Mouse (Mus musculus): ENCODE data around the gene Spag16. TPM values are rescaled to one million over a fixed set of nuclear protein-coding genes. Genes with fewer than 3 reads are reported as not detected.

The Spag16 gene
- total RNA-seq, 2 experiments from 2014 or later = 0.46 to 0.56 TPM

GRCm38 (mm10) chr1:69853436-69853835 lies 26.7 kb downstream of the Spag16 start:
- no peak overlapping the region for H3K4me3 ChIP-seq
- no peak overlapping the region for H3K27ac ChIP-seq
- TF ChIP-seq CTCF (conservative IDR thresholded peaks at IDR 0.05) = no peak
- no peak for DNase-seq (ENCODE audit: low spot score in 2 of 2)

GRCm38 (mm10) chr1:69867776-69868175 lies 41.0 kb downstream of the Spag16 start:
- H3K27ac ChIP-seq = no peak overlapping the region
- no peak for DNase-seq (ENCODE audit: low spot score in 2 of 2)
- no peak for TF ChIP-seq CTCF (conservative IDR thresholded peaks at IDR 0.05)
- no peak overlapping the region for H3K4me3 ChIP-seq

GRCm38 (mm10) chr1:69956606-69957005 lies 129.8 kb downstream of the Spag16 start:
- no peak for DNase-seq (ENCODE audit: low spot score in 2 of 2)
- Histone ChIP-seq H3K27ac (no peak overlapping the region), H3K4me3 (no peak overlapping the region)
- TF ChIP-seq CTCF (conservative IDR thresholded peaks at IDR 0.05) = no peak

GRCm38 (mm10) chr1:69996874-69997273 lies 170.1 kb downstream of the Spag16 start:
- Histone ChIP-seq H3K27ac (no peak overlapping the region), H3K4me3 (no peak overlapping the region)
- peak in 1 of 2 experiments; percentile 8 for DNase-seq (ENCODE audit: low spot score in 2 of 2)
- TF ChIP-seq CTCF (conservative IDR thresholded peaks at IDR 0.05) = peak; percentile 70

- Histone ChIP-seq H3K4me3 (no peak overlapping the region), H3K27ac (no peak overlapping the region)
- peak in 1 of 2 experiments; percentile 43 for DNase-seq (ENCODE audit: low spot score in 2 of 2)
- TF ChIP-seq CTCF (conservative IDR thresholded peaks at IDR 0.05) = no peak
These were observed 186.2 kb downstream of the Spag16 start for GRCm38 (mm10) chr1:70012991-70013390.

GRCm38 (mm10) chr1:70037384-70037783 lies 210.6 kb downstream of the Spag16 start:
- DNase-seq (ENCODE audit: low spot score in 2 of 2) = no peak
- H3K27ac ChIP-seq = no peak overlapping the region

GRCm38 (mm10) chr1:70067404-70067803 lies 240.6 kb downstream of the Spag16 start:
- Histone ChIP-seq H3K4me3 (no peak overlapping the region), H3K27ac (peak overlapping the region; percentile 10; the same call in 1 of the 2 replicates)
- no peak for TF ChIP-seq CTCF (conservative IDR thresholded peaks at IDR 0.05)
- DNase-seq (ENCODE audit: low spot score in 2 of 2) = no peak

More at GRCm38 (mm10) chr1:70037384-70037783, 210.6 kb downstream of the Spag16 start:
- no peak for TF ChIP-seq CTCF (conservative IDR thresholded peaks at IDR 0.05)
- H3K4me3 ChIP-seq = no peak overlapping the region

- TF ChIP-seq CTCF (conservative IDR thresholded peaks at IDR 0.05) = no peak
- no peak for DNase-seq (ENCODE audit: low spot score in 2 of 2)
- H3K4me3 ChIP-seq = no peak overlapping the region
- H3K27ac ChIP-seq = no peak overlapping the region
These were observed 246.7 kb downstream of the Spag16 start for GRCm38 (mm10) chr1:70073440-70073839.

GRCm38 (mm10) chr1:70078806-70079205 lies 252.0 kb downstream of the Spag16 start:
- Histone ChIP-seq H3K27ac (no peak overlapping the region), H3K4me3 (no peak overlapping the region)
- no peak for DNase-seq (ENCODE audit: low spot score in 2 of 2)
- TF ChIP-seq CTCF (conservative IDR thresholded peaks at IDR 0.05) = no peak

- no peak for TF ChIP-seq CTCF (conservative IDR thresholded peaks at IDR 0.05)
- no peak overlapping the region for H3K27ac ChIP-seq
- DNase-seq (ENCODE audit: low spot score in 2 of 2) = no peak
- H3K4me3 ChIP-seq = no peak overlapping the region
These were observed 255.6 kb downstream of the Spag16 start for GRCm38 (mm10) chr1:70082208-70082878.

- H3K4me3 ChIP-seq = no peak overlapping the region
- TF ChIP-seq CTCF (conservative IDR thresholded peaks at IDR 0.05) = no peak
- no peak overlapping the region for H3K27ac ChIP-seq
- DNase-seq (ENCODE audit: low spot score in 2 of 2) = no peak
These were observed 277.9 kb downstream of the Spag16 start for GRCm38 (mm10) chr1:70104683-70105082.

GRCm38 (mm10) chr1:70116212-70116982 lies 289.6 kb downstream of the Spag16 start:
- Histone ChIP-seq H3K27ac (no peak overlapping the region), H3K4me3 (no peak overlapping the region)
- DNase-seq (ENCODE audit: low spot score in 2 of 2) = no peak
- no peak for TF ChIP-seq CTCF (conservative IDR thresholded peaks at IDR 0.05)

GRCm38 (mm10) chr1:70128035-70128434 lies 301.3 kb downstream of the Spag16 start:
- Histone ChIP-seq H3K27ac (no peak overlapping the region), H3K4me3 (no peak overlapping the region)
- TF ChIP-seq CTCF (conservative IDR thresholded peaks at IDR 0.05) = peak; percentile 78
- peak in 1 of 2 experiments; percentile 16 for DNase-seq (ENCODE audit: low spot score in 2 of 2)
